Mouse (Mus musculus) liver, postnatal 0 days (tissue): ENCODE results near the gene Fam57b.

Source experiments
- CTCF ChIP-seq: sonication (generic); IDR thresholded peaks from 2 replicates; pipeline ENCODE4 v1.5.1; 2016; ENCODE audit warnings: antibody characterized with exemption, low read depth
- EP300 ChIP-seq: IDR thresholded peaks from 2 replicates; pipeline ENCODE4 v1.6.1; 2016; ENCODE audit warnings: antibody characterized with exemption, low read depth, mild to moderate bottlenecking

DNA sequence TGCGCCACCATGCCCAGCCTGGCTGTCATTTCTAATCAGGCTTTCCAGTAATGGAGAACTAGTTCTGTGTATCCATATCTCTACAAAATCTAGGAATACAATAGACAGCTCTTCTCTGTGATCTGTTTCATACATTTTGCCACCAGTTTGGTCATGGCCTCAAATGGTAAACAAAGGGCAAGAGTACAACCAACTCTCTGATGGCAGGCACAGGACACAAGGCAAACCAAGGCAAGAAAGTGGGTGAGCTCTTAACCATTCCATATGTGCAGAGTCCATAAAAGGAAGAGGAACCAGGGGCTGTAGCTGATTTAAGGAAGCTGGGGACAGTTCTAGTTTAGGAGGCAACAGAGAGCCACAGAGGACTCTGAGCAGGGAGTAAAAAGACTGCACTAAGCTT is 79.8 kb downstream of the Fam57b start:
- no peak for TF ChIP-seq CTCF
- TF ChIP-seq EP300 = no peak
